Mouse (Mus musculus): ENCODE measurements around the gene Ostm1. TPM values are rescaled to one million over a fixed set of nuclear protein-coding genes. Genes with fewer than 3 reads are reported as not detected.

The Ostm1 gene
- polyA plus RNA-seq, 1 experiment from 2014 or later, result 19.2 TPM

GRCm38 (mm10) chr10:42604874-42605273, 21.3 kb downstream of the Ostm1 start:
- no peak for ATAC-seq (ENCODE audit: extremely low read depth, insufficient number of reproducible peaks, low FRiP score, low TSS enrichment)
- no peaks in the 10 kb centered on the region for H3K4me1 ChIP-seq
- H3K27me3 ChIP-seq (replicated peaks), result peaks cover 75% of the 10 kb centered on the region
- H3K9ac ChIP-seq, result no peak overlapping the region
- H3K9me3 ChIP-seq, result peaks cover 18% of the 10 kb centered on the region
- 61% methylated on average over 2 of the region's 2 CpGs for WGBS
- H3K4me3 ChIP-seq, result no peak overlapping the region
- no peaks in the 10 kb centered on the region for H3K36me3 ChIP-seq
- no peak overlapping the region for H3K4me2 ChIP-seq
- no peak overlapping the region for H3K27ac ChIP-seq (replicated peaks)

- H3K36me3 ChIP-seq, result no peaks in the 10 kb centered on the region
- H3K27me3 ChIP-seq (replicated peaks), result peaks cover 75% of the 10 kb centered on the region
- no peak overlapping the region for H3K4me3 ChIP-seq
- no peak for ATAC-seq (ENCODE audit: extremely low read depth, insufficient number of reproducible peaks, low FRiP score, low TSS enrichment)
- no peak overlapping the region for H3K9ac ChIP-seq
- no peak overlapping the region for H3K27ac ChIP-seq (replicated peaks)
- 53% methylated on average over 4 of the region's 4 CpGs for WGBS
- H3K9me3 ChIP-seq, result peaks cover 18% of the 10 kb centered on the region
- no peaks in the 10 kb centered on the region for H3K4me1 ChIP-seq
- H3K4me2 ChIP-seq, result no peak overlapping the region
Observed at GRCm38 (mm10) chr10:42606757-42607156, 23.1 kb downstream of the Ostm1 start.

- H3K27me3 ChIP-seq (replicated peaks), result peaks cover 95% of the 10 kb centered on the region
- H3K27ac ChIP-seq (replicated peaks), result no peak overlapping the region
- no peak for ATAC-seq (ENCODE audit: extremely low read depth, insufficient number of reproducible peaks, low FRiP score, low TSS enrichment)
- H3K4me2 ChIP-seq, result peak overlapping the region; percentile 79
- no peaks in the 10 kb centered on the region for H3K36me3 ChIP-seq
- WGBS, result 9% methylated on average over 12 of the region's 12 CpGs
- peaks cover 21% of the 10 kb centered on the region for H3K4me1 ChIP-seq
- 0 out of 2 replicates have a peak overlapping the region, but pooled peaks have one; percentile 56 for H3K4me3 ChIP-seq
- H3K9ac ChIP-seq, result no peak overlapping the region
- H3K9me3 ChIP-seq, result peaks cover 2% of the 10 kb centered on the region; the same call in 1 of the 2 replicates
Observed at GRCm38 (mm10) chr10:42613075-42613474, 29.5 kb downstream of the Ostm1 start.

DNA sequence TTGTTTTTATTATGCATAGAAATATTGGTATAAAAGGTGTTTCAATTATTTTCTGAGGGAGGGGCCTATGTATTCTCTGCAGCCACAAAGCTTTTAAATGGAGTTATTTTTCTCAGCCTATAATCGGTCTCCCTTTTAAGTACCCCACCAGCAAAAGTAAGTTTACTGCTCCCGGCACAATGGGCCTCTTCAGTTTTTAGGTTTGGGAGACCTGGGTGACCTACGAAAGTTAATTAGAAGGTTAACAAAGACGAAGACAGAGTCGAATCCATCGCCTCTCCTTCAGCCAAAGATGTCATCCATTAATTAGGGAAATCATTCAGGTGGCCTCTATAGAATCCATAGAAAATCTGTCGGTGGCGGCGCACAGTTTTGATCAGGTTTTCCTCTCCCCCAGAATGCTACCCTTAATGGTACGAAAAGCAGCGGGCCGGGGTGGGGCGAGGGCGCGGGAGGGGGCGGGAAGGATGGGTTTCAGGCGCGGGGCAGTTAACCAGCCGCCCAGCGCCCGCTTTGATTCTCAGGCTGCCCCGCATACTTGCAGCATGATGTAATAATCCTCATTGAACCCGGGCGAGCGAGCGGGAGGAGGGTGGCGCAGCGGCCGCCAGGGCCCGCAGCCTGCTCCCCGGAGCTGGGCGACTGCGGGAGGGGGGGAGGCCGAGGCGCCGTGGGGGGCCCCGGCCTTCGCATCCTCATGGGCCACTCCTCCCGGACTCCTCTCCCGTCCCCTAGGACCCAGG, 30.2 kb downstream of the Ostm1 start:
- Histone ChIP-seq H3K36me3 (no peaks in the 10 kb centered on the region), H3K9me3 (no peaks in the 10 kb centered on the region; the same call in 1 of the 2 replicates), H3K9ac (peak overlapping the region; percentile 77), H3K4me2 (peak overlapping the region; percentile 79), H3K27me3 (replicated peaks) (peaks cover 95% of the 10 kb centered on the region), H3K4me1 (peaks cover 21% of the 10 kb centered on the region), H3K4me3 (peak overlapping the region; percentile 56), H3K27ac (replicated peaks) (no peak overlapping the region)
- whole genome bisulfite sequencing, result 1% methylated on average over 40 of the region's 40 CpGs
- no peak for ATAC-seq (ENCODE audit: extremely low read depth, insufficient number of reproducible peaks, low FRiP score, low TSS enrichment)

GRCm38 (mm10) chr10:42614766-42615165, 31.1 kb downstream of the Ostm1 start:
- Histone ChIP-seq H3K9me3 (no peaks in the 10 kb centered on the region; the same call in 1 of the 2 replicates), H3K4me2 (peak overlapping the region; percentile 33)
- WGBS, result 19% methylated on average over 9 of the region's 9 CpGs

DNA sequence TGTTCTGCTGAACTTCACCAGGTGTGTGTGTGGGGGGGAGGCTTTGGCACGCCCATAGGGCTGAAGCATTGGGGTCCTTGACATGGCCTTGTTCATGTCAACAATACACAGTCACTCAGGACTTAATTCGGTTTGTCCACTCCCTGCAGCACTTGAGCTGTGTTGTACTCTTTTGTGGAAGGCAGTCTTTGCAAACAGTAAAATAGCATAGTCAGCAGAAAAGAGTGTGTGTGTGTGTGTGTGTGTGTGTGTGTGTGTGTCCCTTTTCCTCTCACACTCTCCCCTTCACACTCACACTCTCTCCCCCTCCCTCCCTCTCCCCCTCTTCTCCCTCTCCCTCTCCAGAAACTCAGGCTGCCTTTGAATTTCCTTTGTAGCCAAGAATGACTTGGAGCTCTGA, 34.7 kb downstream of the Ostm1 start:
- 43% methylated on average over 2 of the region's 2 CpGs for WGBS
- ATAC-seq (ENCODE audit: extremely low read depth, insufficient number of reproducible peaks, low FRiP score, low TSS enrichment), result no peak
- Histone ChIP-seq H3K4me2 (no peak overlapping the region), H3K36me3 (no peaks in the 10 kb centered on the region), H3K4me1 (peaks cover 17% of the 10 kb centered on the region), H3K9ac (no peak overlapping the region), H3K27ac (replicated peaks) (no peak overlapping the region), H3K4me3 (no peak overlapping the region), H3K9me3 (no peaks in the 10 kb centered on the region), H3K27me3 (replicated peaks) (peaks cover 96% of the 10 kb centered on the region)

More at GRCm38 (mm10) chr10:42614766-42615165, 31.1 kb downstream of the Ostm1 start:
- Histone ChIP-seq H3K4me1 (peaks cover 21% of the 10 kb centered on the region), H3K27ac (replicated peaks) (no peak overlapping the region), H3K36me3 (no peaks in the 10 kb centered on the region), H3K9ac (no peak overlapping the region), H3K27me3 (replicated peaks) (peaks cover 95% of the 10 kb centered on the region), H3K4me3 (peak overlapping the region; percentile 56; the same call in 1 of the 2 replicates)
- ATAC-seq (ENCODE audit: extremely low read depth, insufficient number of reproducible peaks, low FRiP score, low TSS enrichment), result no peak

DNA sequence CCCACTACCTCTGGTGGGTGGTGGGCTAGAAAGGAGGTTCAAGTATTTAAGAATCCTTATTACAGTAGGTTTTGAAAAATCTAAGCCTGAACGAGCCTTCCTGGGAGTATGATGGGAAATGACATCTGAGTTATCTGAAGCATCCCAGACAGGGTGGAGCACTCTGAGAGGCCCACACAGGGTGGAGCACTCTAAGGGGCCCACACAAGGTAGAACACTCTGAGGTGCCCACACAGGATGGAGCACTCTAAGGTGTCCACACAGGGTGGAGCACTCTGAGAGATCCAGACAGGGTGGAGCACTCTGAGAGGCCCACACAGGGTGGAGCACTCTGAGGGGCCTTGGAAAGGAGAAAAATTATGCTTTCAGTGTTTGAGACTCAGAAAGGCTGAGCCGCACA, 42.3 kb downstream of the Ostm1 start:
- Histone ChIP-seq H3K27me3 (replicated peaks) (peaks cover 83% of the 10 kb centered on the region), H3K9me3 (no peaks in the 10 kb centered on the region), H3K4me2 (no peak overlapping the region), H3K27ac (replicated peaks) (no peak overlapping the region), H3K9ac (no peak overlapping the region), H3K36me3 (no peaks in the 10 kb centered on the region), H3K4me3 (no peak overlapping the region), H3K4me1 (no peaks in the 10 kb centered on the region)
- ATAC-seq (ENCODE audit: extremely low read depth, insufficient number of reproducible peaks, low FRiP score, low TSS enrichment), result no peak
- WGBS, result 63% methylated on average over 2 of the region's 2 CpGs

- H3K27me3 ChIP-seq (replicated peaks), result peaks cover 100% of the 10 kb centered on the region
- no peaks in the 10 kb centered on the region for H3K36me3 ChIP-seq
- H3K27ac ChIP-seq (replicated peaks), result no peak overlapping the region
- no peaks in the 10 kb centered on the region for H3K9me3 ChIP-seq
- no peak overlapping the region for H3K9ac ChIP-seq
- H3K4me1 ChIP-seq, result peaks cover 33% of the 10 kb centered on the region
- 6% methylated on average over 19 of the region's 19 CpGs for WGBS
- H3K4me3 ChIP-seq, result no peak overlapping the region
- no peak for ATAC-seq (ENCODE audit: extremely low read depth, insufficient number of reproducible peaks, low FRiP score, low TSS enrichment)
- H3K4me2 ChIP-seq, result no peak overlapping the region
Observed at GRCm38 (mm10) chr10:42630596-42631355, 47.2 kb downstream of the Ostm1 start.

DNA sequence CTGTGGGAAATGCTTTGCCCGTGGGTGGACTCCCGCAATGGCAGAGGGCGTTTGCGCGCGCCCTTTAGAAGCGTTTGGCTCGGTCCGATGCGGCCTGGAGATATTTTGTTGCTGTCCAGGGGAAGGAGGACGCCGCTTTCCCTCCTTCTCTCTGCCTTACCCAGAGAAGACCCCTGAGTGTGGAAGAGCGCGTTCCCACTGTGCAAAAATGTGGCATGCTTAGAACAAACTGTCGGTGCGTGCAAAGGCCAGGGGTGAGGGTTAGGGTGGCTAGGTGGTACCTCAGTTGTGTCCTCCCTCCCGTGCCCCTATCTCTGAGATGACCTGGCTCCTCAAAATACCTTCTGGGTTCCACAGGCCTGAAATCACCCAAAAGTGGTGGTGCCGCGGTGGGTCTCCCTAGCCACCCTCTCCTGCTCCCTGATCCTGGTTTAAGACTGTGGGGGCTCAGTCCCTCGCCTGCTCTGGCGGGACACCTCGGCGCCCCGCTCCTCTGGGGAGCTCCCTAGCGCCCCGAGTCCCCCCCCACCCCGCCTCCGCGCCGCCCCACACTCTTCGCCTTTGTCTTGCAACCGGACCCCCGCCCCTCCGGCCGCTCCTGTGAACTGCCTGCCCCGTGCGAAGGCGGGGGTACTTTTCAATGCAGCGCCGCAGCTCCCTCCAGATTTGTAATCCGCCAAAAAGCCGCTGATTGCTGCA, 48.3 kb downstream of the Ostm1 start:
- Histone ChIP-seq H3K9me3 (no peaks in the 10 kb centered on the region), H3K4me1 (peaks cover 43% of the 10 kb centered on the region), H3K36me3 (no peaks in the 10 kb centered on the region), H3K9ac (no peak overlapping the region), H3K4me2 (peak overlapping the region; percentile 76), H3K4me3 (peak overlapping the region; percentile 55), H3K27ac (replicated peaks) (no peak overlapping the region), H3K27me3 (replicated peaks) (peaks cover 100% of the 10 kb centered on the region)
- no peak for ATAC-seq (ENCODE audit: extremely low read depth, insufficient number of reproducible peaks, low FRiP score, low TSS enrichment)
- 1% methylated on average over 42 of the region's 42 CpGs for WGBS

DNA sequence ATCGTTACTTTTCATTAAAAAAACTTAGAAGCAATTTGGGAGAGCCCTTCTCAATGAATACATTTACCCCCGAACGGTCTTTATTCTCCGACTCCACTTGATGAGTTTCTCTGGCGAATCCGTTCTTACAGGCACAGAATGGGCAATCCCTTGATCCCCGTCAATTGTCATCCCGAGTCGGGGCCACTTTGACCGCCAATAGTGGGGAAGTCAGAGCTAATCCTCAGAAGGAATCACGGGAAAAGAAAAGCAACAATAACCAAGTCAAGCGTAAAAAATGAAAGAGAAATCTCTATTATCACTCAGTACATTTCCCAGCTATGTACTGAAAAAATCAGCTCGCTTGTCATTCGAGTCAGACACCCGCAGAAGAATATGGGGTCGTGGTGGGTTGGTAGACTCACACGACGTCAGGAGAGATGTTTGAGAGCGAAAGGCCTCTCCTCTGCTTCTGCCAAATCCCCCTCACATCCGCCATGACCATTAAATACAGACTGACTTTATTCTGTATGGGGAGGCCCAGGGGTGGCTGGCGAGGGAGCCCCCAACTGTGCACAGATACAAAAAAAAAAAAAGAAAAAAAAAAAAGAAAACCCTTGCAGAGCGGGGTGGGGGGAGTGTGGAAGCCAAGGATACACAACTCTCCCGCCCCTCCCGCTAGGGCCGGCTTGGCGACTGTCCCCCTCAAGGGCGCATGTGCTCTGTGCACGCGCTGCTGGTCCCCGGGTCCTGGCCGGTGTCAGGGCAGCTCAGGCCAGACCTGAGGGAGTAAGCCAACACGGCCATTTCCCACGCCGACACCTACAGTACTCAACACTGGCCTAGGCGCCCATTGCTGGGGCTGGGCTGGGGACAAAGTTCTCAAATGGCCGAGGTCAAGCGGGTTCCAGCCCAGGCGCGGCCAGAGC, 49.1 kb downstream of the Ostm1 start:
- 1% methylated on average over 39 of the region's 39 CpGs for WGBS
- no peaks in the 10 kb centered on the region for H3K9me3 ChIP-seq
- no peak overlapping the region for H3K27ac ChIP-seq (replicated peaks)
- H3K4me3 ChIP-seq, result peak overlapping the region; percentile 55
- H3K4me1 ChIP-seq, result peaks cover 46% of the 10 kb centered on the region
- no peaks in the 10 kb centered on the region for H3K36me3 ChIP-seq
- ATAC-seq (ENCODE audit: extremely low read depth, insufficient number of reproducible peaks, low FRiP score, low TSS enrichment), result no peak
- H3K4me2 ChIP-seq, result peak overlapping the region; percentile 76
- peak overlapping the region; percentile 37 for H3K9ac ChIP-seq
- peaks cover 100% of the 10 kb centered on the region for H3K27me3 ChIP-seq (replicated peaks)
